Mouse (Mus musculus) erythroblast, adult 5-6 weeks (primary cell): ENCODE measurements around the gene Arhgef28. TPM values are rescaled to one million over a fixed set of nuclear protein-coding genes. Genes with fewer than 3 reads are reported as not detected.

Experiments used
- ATAC-seq: replicated peaks from 2 replicates; pipeline ENCODE4 v1.8.0; 2016; ENCODE audit warnings: moderate number of reproducible peaks, mild to moderate bottlenecking, moderate TSS enrichment, inconsistent platforms; ENCODE audit not compliant: poor library complexity, low FRiP score, severe bottlenecking
- total RNA-seq, 2 experiments: library from RNA; stranded (forward) in 1 of 2; stranded (reverse) in 1 of 2; fragments of 150-400 nt in 1 of 2; fragments of 200-764, 138-1000 nt in 1 of 2; gene quantifications; 2 replicates each; pipeline versions ENCODE4 v1.2.3 to v1.2.4; 2015 to 2017; ENCODE audit warnings: low replicate concordance in 2 of 2

Gene Arhgef28
- total RNA-seq, 2 experiments from 2014 or later, result 0.51 TPM; not detected in 1

DNA sequence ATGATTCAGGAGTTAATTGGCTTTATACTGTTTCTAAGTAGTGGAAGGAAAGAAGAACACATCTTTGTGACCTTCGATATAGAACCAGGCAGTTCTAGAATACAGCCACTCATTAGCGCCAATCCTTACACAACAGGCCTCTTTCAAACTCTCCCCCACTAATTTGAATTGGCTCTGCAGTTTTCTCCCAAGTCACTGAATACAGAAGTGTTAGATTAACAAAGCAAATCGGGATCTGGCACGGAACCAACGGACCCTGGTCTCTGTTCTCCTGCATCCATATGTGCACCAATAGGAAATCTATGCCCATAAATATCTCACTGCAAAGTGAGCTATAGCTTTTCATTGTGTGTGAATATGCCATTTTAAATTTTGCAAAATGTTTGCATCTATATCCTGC is 20.1 kb downstream of the Arhgef28 start:
- no peak for ATAC-seq

GRCm38 (mm10) chr13:98184632-98185031 is 21.6 kb downstream of the Arhgef28 start:
- ATAC-seq, result no peak

DNA sequence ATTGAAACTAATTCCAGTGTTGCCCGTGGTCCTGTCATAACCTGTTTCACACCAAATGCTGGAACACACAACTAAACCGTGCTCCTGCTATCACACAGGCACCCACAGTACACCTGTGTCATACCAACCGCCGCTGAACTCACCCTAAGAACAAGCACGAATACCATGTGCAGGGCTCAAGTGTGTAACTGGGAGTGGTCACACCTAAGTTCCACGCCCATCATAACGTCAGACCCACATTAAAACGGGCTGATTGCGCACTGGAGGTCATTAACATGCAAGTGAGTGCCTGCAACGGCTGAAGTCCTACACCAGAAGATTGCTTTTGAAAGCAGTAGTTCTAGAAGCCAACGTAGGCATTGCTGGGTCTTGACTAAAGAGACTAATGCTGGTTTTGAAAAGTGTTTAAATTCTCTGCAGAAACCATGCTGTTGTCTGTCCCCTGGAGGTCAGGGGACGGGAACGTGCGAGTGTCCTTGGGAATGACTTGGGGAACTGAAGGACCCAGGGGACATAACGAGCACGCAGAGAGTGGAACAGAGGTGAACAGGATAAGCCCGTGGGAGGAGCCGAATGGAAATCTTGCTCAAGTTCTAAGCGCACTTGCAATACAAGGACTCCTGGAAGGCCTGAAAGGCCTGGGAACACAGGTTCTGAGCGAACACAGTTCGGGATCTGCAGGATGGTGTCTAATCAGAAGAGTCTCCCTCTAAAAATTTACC is 22.9 kb downstream of the Arhgef28 start:
- ATAC-seq, result no peak

DNA sequence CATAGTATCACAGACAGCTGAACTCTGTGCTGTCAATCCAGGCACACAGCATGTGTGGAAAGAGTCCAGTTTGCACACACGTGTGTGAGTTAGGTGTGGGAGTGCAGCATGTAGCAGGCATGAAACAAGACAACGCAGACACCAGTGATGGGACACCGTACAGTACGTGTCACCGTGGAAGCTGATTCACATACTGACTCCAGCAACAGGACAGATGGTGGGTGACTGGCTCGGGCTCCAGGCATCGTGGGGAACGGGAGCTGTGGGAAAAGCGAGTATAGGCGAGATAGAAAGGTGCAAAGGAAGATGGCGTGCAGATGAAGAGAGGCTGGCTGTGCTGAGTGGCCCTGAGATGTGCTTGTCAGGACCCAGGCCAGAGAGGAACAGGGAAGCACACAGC is 23.9 kb downstream of the Arhgef28 start:
- ATAC-seq, result no peak

DNA sequence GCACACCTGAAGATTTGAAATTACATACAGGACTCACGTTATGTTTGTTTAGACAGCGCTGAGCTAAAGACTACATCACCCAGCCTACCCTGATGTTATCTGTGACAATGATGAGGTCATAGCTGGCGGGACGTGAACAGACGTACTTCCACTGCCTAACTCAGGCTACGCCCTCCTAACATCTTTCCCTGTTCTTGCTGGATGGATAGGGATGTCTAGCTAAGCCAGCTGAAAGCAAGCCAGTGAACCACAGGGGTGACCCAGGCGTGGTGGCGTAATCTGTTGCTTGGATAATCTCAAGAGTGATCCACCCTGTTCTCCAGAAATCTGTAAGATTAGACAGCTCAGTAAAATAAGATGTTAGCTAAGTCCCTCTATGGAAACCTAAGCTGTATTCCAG is 25.6 kb downstream of the Arhgef28 start:
- no peak for ATAC-seq

DNA sequence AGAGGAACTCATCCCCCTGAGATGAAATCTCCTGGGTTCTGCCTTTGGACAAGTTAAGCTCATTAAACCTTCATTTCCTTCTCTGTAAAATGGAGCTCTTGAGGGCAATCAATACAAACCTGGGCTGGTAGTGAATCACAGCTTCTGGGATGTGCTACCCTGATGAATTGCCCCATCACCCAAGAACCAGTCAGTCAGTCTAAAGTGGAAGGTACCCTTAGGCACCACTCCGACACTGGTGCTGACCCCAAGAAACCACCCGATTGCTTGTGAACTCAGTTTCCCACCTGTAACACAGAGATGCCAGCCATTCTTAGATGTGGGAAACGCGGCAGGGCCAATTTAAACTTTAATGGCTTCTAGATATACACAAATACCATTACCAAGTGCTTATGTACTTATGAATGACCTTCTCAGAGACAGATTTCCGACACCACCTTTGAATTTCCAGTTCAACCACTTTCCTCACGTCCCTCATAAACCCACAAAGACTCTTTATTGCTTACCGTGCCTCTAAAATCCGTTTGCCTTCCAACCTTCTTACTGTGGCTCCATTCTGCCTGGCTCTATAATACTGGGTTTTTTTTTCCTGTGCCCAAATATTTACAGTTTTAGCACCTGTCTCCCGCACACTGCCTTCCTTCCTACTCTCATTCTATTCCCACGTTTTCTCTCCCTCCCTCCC is 30.8 kb downstream of the Arhgef28 start:
- ATAC-seq, result no peak

DNA sequence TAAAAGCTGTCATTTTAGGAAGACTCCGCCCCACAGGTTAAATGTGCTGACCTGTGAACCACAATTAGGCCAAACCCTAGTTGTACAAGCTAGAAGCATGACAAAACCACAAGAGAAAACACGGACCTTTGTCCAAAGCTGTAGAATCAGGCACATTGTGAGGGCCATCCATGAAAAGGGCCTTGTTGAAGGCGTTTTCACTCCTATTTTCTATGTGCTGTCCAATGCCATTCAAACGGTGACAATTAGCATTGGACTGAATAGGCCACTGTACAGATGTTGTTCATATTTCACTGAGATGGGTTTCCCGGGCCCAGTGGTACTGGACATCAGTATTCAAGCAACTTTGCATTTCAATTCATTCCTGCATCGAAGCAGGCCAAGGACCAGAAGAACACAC is 33.2 kb downstream of the Arhgef28 start:
- no peak for ATAC-seq

GRCm38 (mm10) chr13:98172365-98172764 is 33.9 kb downstream of the Arhgef28 start:
- ATAC-seq, result no peak

DNA sequence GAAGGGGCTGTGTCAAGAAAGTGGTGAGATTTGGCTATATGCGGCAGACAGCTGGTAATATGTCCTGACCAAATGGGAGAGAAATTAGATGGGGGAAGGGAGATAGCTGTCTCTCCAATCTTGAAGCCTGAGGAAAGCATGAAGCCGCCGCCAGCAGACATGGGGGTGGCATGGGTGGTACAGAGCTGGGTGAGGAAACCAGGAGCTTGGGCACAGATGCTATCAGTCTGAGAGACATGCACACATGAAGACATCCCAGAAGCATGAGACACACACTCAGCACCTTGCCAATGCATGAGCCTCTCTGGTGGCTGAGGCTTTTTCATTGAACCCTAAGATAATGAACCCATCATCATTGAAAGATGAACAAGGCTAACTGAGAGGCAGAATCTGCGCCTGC is 34.5 kb downstream of the Arhgef28 start:
- no peak for ATAC-seq

- ATAC-seq, result no peak
These were observed 35.0 kb downstream of the Arhgef28 start for GRCm38 (mm10) chr13:98171257-98171656.

DNA sequence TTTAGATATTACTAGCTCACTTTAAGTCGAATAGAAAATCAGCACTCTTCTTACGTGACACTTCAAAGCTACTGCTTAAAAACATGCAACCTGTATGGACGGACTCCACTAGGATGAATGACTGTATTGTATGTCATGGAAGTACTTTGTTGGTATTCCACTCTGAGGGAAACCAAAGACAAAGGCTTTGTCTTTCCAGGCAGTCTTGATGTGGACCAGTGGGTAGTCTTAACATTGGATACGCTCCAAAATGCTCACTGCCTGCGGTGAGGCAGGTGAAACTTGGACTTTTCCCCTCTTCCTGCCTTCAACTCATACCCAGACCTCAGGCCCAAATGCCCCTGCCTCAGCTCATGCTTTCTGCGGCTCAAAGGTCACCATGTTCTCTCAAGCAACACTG is 41.4 kb downstream of the Arhgef28 start:
- no peak for ATAC-seq

DNA sequence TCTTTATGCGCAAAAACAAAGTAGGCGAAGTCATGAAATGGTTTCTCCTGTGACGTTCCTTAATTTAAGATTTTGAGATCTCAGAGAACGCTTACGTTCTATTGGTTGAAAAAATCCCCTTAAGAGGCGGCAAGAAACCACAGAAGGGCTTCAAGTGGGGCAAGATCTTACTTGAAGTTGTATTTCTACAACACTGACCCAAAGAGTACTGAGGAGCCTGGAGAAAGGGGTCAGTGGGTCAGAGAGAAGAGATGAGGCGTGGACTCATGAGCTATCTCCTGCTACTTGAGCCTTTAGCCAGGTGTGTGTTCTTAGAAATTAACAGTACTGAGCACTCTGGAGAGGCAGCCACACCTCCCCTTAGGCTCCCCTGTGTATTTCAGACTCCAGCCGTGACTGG is 44.7 kb downstream of the Arhgef28 start:
- no peak for ATAC-seq

- ATAC-seq, result no peak
These were observed 49.6 kb downstream of the Arhgef28 start for GRCm38 (mm10) chr13:98156656-98157055.

GRCm38 (mm10) chr13:98152759-98153158 is 53.5 kb downstream of the Arhgef28 start:
- no peak for ATAC-seq

DNA sequence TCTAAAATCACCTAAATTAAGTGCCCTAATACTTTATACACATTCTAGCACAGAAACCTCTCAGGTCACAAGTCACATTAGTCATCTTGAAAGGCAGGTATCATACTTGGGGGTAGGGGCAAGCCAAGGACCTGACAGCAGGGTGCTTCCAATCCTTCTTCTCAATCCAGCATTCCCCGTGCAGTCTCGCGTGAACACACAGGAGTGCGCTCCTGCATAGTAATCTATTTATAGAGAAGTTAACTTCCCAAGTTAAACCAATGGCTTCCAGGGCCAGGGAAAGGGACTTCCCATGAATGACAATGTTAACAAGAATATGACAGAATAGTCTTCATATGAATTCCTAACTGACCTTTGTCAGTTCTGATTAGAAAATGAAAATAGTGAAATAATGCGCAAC is 58.7 kb downstream of the Arhgef28 start:
- ATAC-seq, result no peak

- ATAC-seq, result no peak
These were observed 59.6 kb downstream of the Arhgef28 start for GRCm38 (mm10) chr13:98146573-98147160.

- ATAC-seq, result no peak
These were observed 60.9 kb downstream of the Arhgef28 start for GRCm38 (mm10) chr13:98145310-98145709.

GRCm38 (mm10) chr13:98143000-98143399 is 63.2 kb downstream of the Arhgef28 start:
- no peak for ATAC-seq

DNA sequence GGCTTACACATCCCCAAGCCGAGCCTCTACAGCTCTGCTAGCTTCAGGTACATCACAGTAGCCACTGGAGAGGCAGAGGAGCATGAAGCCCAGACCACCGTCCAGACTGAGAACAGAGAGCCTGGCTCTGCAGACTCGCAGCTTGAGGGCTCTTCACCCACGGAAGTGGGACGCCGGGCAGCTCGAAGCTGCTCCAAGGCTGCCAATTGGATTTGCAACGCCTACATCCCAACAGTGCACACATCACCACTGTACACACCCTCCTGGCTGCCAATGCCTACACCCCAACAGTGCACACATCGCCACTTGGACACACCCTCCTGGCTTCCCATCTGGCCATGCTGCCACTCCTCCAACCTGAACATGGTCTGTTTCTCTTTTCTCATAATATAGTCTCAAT is 65.6 kb downstream of the Arhgef28 start:
- no peak for ATAC-seq

- ATAC-seq, result no peak
These were observed 67.5 kb downstream of the Arhgef28 start for GRCm38 (mm10) chr13:98138786-98139185.

DNA sequence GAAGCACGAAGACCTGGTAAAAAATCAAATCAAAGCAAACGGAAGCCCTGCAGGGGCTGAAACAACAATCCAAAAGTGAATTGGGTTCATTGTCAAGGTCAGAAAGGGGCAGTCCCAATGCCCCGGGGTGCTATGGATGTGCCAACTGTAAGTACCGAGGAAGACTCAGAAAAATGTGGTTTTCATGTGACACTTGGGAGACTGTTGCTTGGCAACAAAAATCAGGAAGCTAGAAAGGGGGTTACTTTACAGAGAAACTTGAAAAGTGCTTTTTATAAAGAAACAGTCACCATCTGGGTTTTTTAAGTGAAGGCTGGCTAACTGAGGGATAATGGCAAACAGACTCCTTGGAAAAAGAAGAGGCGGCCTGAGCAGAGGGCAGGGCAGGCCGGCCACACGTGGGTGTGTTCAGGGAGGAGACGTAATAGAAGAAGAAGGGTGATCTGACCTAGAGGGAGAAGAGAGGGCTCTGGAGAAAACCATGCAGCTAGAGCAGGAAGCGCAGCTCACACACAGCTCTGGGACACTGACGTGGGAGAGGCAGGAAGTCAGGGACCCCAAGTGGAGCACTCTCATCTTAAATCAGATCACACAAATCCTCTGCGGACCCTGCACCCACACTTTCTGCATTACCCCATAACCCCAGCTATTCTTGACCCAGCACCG is 70.2 kb downstream of the Arhgef28 start:
- ATAC-seq, result no peak
